Mouse (Mus musculus) embryonic facial prominence, embryonic 14.5 days (tissue): ENCODE results near the gene Ccnt1. TPM values are rescaled to one million over a fixed set of nuclear protein-coding genes. Genes with fewer than 3 reads are reported as not detected.

Source experiments
- ATAC-seq: fragments of 200-750 bp; cut with Nextera tagmentation; 2 replicates; pipeline ENCODE4 v1.8.0; 2017; ENCODE audit warnings: low read depth, moderate number of reproducible peaks, moderate TSS enrichment
- DNase-seq: peaks from one replicate; pipeline ENCODE4 v3.0.0-alpha.2; 2015; ENCODE audit warnings: low spot score
- H3K27ac ChIP-seq: fragments of 300-500 bp; sonication (generic); replicated peaks from 2 replicates; pipeline ENCODE4 v1.5.1; 2014; ENCODE audit warnings: low read depth, mild to moderate bottlenecking, low read length, moderate library complexity
- H3K27me3 ChIP-seq: fragments of 300-500 bp; sonication (generic); replicated peaks from 2 replicates; pipeline ENCODE4 v1.6.1; 2014; ENCODE audit warnings: low read length; ENCODE audit not compliant: control insufficient read depth, insufficient read depth
- H3K36me3 ChIP-seq: fragments of 300-500 bp; sonication (generic); 2 replicates; pipeline ENCODE4 v1.6.1; 2014; ENCODE audit warnings: low read length, mixed read lengths; ENCODE audit not compliant: control insufficient read depth, insufficient read depth
- H3K4me1 ChIP-seq: fragments of 300-500 bp; sonication (generic); 2 replicates; pipeline ENCODE4 v1.6.1; 2014; ENCODE audit warnings: antibody characterized with exemption, low read length; ENCODE audit not compliant: control insufficient read depth, insufficient read depth
- H3K4me2 ChIP-seq: fragments of 300-500 bp; sonication (generic); 2 replicates; pipeline ENCODE4 v1.6.1; 2014; ENCODE audit warnings: low read depth, mild to moderate bottlenecking, low read length, moderate library complexity, mixed read lengths
- H3K4me3 ChIP-seq: fragments of 300-500 bp; sonication (generic); 2 replicates; pipeline ENCODE4 v1.5.1; 2014; ENCODE audit warnings: low read depth, mild to moderate bottlenecking, low read length
- H3K9ac ChIP-seq: fragments of 300-500 bp; sonication (generic); 2 replicates; pipeline ENCODE4 v1.6.1; 2014; ENCODE audit warnings: low read depth, mild to moderate bottlenecking, low read length, moderate library complexity, mixed read lengths
- H3K9me3 ChIP-seq: fragments of 300-500 bp; sonication (generic); 2 replicates; pipeline ENCODE4 v1.6.1; 2016; ENCODE audit warnings: low read length; ENCODE audit not compliant: control insufficient read depth
- WGBS: fragments of 180-500 bp; shearing (Covaris S2); extraction: QIAGEN DNeasy Blood & Tissue Kit; methylation state at CpG from one replicate; pipeline ENCODE4 v1.1.7; 2014; 5-methylcytosine and 5-hydroxymethylcytosine counted together
- microRNA-seq: library from miRNA; unstranded; fragments of <30 nt; microRNA quantifications from one replicate; pipeline ENCODE4, GENCODE M21; 2016; ENCODE audit warnings: borderline number of aligned reads
- polyA plus RNA-seq: library from polyadenylated mRNA; unstranded; fragments of >200 nt; fragmentation: Nextera tagmentation; extraction: Ambion mirVana; gene quantifications from 2 replicates; pipeline ENCODE4 v1.2.1, GENCODE M21; 2014

Ccnt1 gene
- polyA plus RNA-seq, 1 experiment from 2014 or later: 51.3 TPM

GRCm38 (mm10) chr15:98504514-98504913, 66.2 kb downstream of the Ccnt1 start:
- WGBS: 14% methylated on average over 18 of the region's 18 CpGs
- Histone ChIP-seq H3K9ac (no peak overlapping the region), H3K4me2 (no peak overlapping the region), H3K27me3 (no peaks in the 10 kb centered on the region), H3K4me3 (no peak overlapping the region), H3K4me1 (no peaks in the 10 kb centered on the region), H3K27ac (no peak overlapping the region), H3K36me3 (no peaks in the 10 kb centered on the region), H3K9me3 (no peaks in the 10 kb centered on the region)
- ATAC-seq: no peak
- DNase-seq: peak; percentile 63

- Histone ChIP-seq H3K4me1 (no peaks in the 10 kb centered on the region), H3K27ac (no peak overlapping the region), H3K4me2 (no peak overlapping the region), H3K9ac (no peak overlapping the region), H3K9me3 (no peaks in the 10 kb centered on the region), H3K36me3 (no peaks in the 10 kb centered on the region), H3K4me3 (no peak overlapping the region), H3K27me3 (no peaks in the 10 kb centered on the region)
- DNase-seq: no peak
- no peak for ATAC-seq
- 87% methylated on average over 3 of the region's 3 CpGs for WGBS
These were observed 67.4 kb downstream of the Ccnt1 start for GRCm38 (mm10) chr15:98503317-98503716.

- Histone ChIP-seq H3K9me3 (no peaks in the 10 kb centered on the region), H3K27ac (no peak overlapping the region), H3K4me2 (no peak overlapping the region), H3K4me3 (no peak overlapping the region), H3K27me3 (no peaks in the 10 kb centered on the region), H3K9ac (no peak overlapping the region), H3K4me1 (no peaks in the 10 kb centered on the region), H3K36me3 (no peaks in the 10 kb centered on the region)
- DNase-seq: no peak
- ATAC-seq: no peak
- WGBS: 90% methylated on average over 17 of the region's 17 CpGs
These were observed 73.1 kb downstream of the Ccnt1 start for GRCm38 (mm10) chr15:98497631-98498030.

- WGBS: 31% methylated on average over 4 of the region's 4 CpGs
These were observed 78.6 kb downstream of the Ccnt1 start, which contains the start of gene Olfr279 for GRCm38 (mm10) chr15:98492102-98492501. Olfr279 (plus strand) TSS chr15:98492402.

GRCm38 (mm10) chr15:98491332-98491731, 79.4 kb downstream of the Ccnt1 start:
- no peak overlapping the region for H3K9ac ChIP-seq
- no peaks in the 10 kb centered on the region for H3K36me3 ChIP-seq
- H3K4me1 ChIP-seq: no peaks in the 10 kb centered on the region
- H3K27ac ChIP-seq: no peak overlapping the region
- no peak overlapping the region for H3K4me3 ChIP-seq
- no peak overlapping the region for H3K4me2 ChIP-seq
- DNase-seq (no peak), ATAC-seq (no peak)
- WGBS: 79% methylated on average over 2 of the region's 2 CpGs
- H3K9me3 ChIP-seq: no peaks in the 10 kb centered on the region
- no peaks in the 10 kb centered on the region for H3K27me3 ChIP-seq

More at GRCm38 (mm10) chr15:98492102-98492501, 78.6 kb downstream of the Ccnt1 start, which contains the start of gene Olfr279:
- DNase-seq (no peak), ATAC-seq (no peak)
- no peak within 1 kb of the TSS for H3K4me2 ChIP-seq
- H3K27ac ChIP-seq: no peak within 1 kb of the TSS
- H3K9me3 ChIP-seq: no peaks in the 10 kb centered on the region
- no peaks in the 10 kb centered on the region for H3K4me1 ChIP-seq
- no peaks in the 10 kb centered on the region for H3K36me3 ChIP-seq
- H3K27me3 ChIP-seq: no peaks in the 10 kb centered on the region
- no peak within 1 kb of the TSS for H3K9ac ChIP-seq
- no peak within 1 kb of the TSS for H3K4me3 ChIP-seq

Small RNAs within 50 kb of the gene (microRNA-seq; reads per million reads assigned to microRNA genes)
- 0.50 reads per million for gene Mir1291

Other genes with a start within 250 kb of the Ccnt1 start
- gene Olfr284, start 229.9 kb downstream of the Ccnt1 start, polyA plus RNA-seq: 0.43 TPM in 1 of 2 replicates, not detected in the other
- not detected in 2 replicates for gene Olfr283, start 190.0 kb downstream of the Ccnt1 start, polyA plus RNA-seq
- 0.17 TPM in 1 of 2 replicates, not detected in the other for gene Olfr282, start 139.7 kb downstream of the Ccnt1 start, polyA plus RNA-seq
- 0.22 and 0.50 TPM in 2 replicates for gene Olfr281, start 118.3 kb downstream of the Ccnt1 start, polyA plus RNA-seq
- gene OR5BS1P, start 101.0 kb downstream of the Ccnt1 start, polyA plus RNA-seq: not detected in 2 replicates
- gene Lalba, start 88.2 kb downstream of the Ccnt1 start, polyA plus RNA-seq: not detected in 2 replicates
- gene Olfr279, start 78.5 kb downstream of the Ccnt1 start, polyA plus RNA-seq: not detected in 2 replicates
- 94.3 and 97.7 TPM in 2 replicates for gene Kansl2, start 36.7 kb downstream of the Ccnt1 start, polyA plus RNA-seq
- gene 4930415O20Rik, start 81 bp upstream of the Ccnt1 start, polyA plus RNA-seq: not detected in 2 replicates
- gene Adcy6, start 39.2 kb upstream of the Ccnt1 start, polyA plus RNA-seq: 14.9 and 18.8 TPM in 2 replicates
- 29.0 and 37.0 TPM in 2 replicates for gene Cacnb3, start 59.9 kb upstream of the Ccnt1 start, polyA plus RNA-seq
- gene Ddx23, start 92.0 kb upstream of the Ccnt1 start, polyA plus RNA-seq: 21.5 and 23.4 TPM in 2 replicates
- 0.42 TPM in 2 replicates for gene Rnd1, start 106.5 kb upstream of the Ccnt1 start, polyA plus RNA-seq
- gene Ccdc65, start 137.3 kb upstream of the Ccnt1 start, polyA plus RNA-seq: 1.7 and 3.9 TPM in 2 replicates
- 88.8 and 108 TPM in 2 replicates for gene Fkbp11, start 157.3 kb upstream of the Ccnt1 start, polyA plus RNA-seq
- 33.9 and 34.8 TPM in 2 replicates for gene Arf3, start 192.3 kb upstream of the Ccnt1 start, polyA plus RNA-seq
- 4.1 and 4.3 TPM in 2 replicates for gene Wnt10b, start 207.2 kb upstream of the Ccnt1 start, polyA plus RNA-seq
- 0.10 TPM in 1 of 2 replicates, not detected in the other for gene Wnt1, start 218.9 kb upstream of the Ccnt1 start, polyA plus RNA-seq
- gene Ddn, start 238.6 kb upstream of the Ccnt1 start, polyA plus RNA-seq: 0.07 TPM in 1 of 2 replicates, not detected in the other